Mouse (Mus musculus) ovary, postnatal 10 days (tissue): ENCODE results near the gene Nid2.

ENCODE experiments used
- DNase-seq: peaks from one replicate; pipeline ENCODE4 v3.0.0; 2022; ENCODE audit warnings: low spot score

Gene Nid2

GRCm38 (mm10) chr14:19746232-19746631 is 4.8 kb upstream of the Nid2 start:
- no peak for DNase-seq

- no peak for DNase-seq
Measured at GRCm38 (mm10) chr14:19746731-19747130, 4.3 kb upstream of the Nid2 start.

- DNase-seq, result no peak
Measured at GRCm38 (mm10) chr14:19749743-19750142, 1.3 kb upstream of the Nid2 start.

GRCm38 (mm10) chr14:19750411-19751024 is 547 bp upstream of the Nid2 start:
- DNase-seq, result no peak

GRCm38 (mm10) chr14:19752276-19752675 is 1.2 kb downstream of the Nid2 start:
- DNase-seq, result no peak

- no peak for DNase-seq
Measured at GRCm38 (mm10) chr14:19759277-19760193, 8.5 kb downstream of the Nid2 start.

- DNase-seq, result no peak
Measured at GRCm38 (mm10) chr14:19760721-19761120, 9.7 kb downstream of the Nid2 start.

GRCm38 (mm10) chr14:19762014-19762413 is 10.9 kb downstream of the Nid2 start:
- DNase-seq, result no peak

- no peak for DNase-seq
Measured at GRCm38 (mm10) chr14:19763527-19763926, 12.5 kb downstream of the Nid2 start.

GRCm38 (mm10) chr14:19764331-19764730 is 13.3 kb downstream of the Nid2 start:
- DNase-seq, result no peak

GRCm38 (mm10) chr14:19765539-19766379 is 14.7 kb downstream of the Nid2 start:
- DNase-seq, result no peak

GRCm38 (mm10) chr14:19766380-19766649 is 15.2 kb downstream of the Nid2 start:
- DNase-seq, result no peak

GRCm38 (mm10) chr14:19768648-19769047 is 17.6 kb downstream of the Nid2 start:
- no peak for DNase-seq

GRCm38 (mm10) chr14:19769441-19770200 is 18.6 kb downstream of the Nid2 start:
- DNase-seq, result no peak

- DNase-seq, result no peak
Measured at GRCm38 (mm10) chr14:19771173-19771572, 20.1 kb downstream of the Nid2 start.

- no peak for DNase-seq
Measured at GRCm38 (mm10) chr14:19774036-19774628, 23.1 kb downstream of the Nid2 start.

GRCm38 (mm10) chr14:19775491-19775890 is 24.4 kb downstream of the Nid2 start:
- no peak for DNase-seq

- no peak for DNase-seq
Measured at GRCm38 (mm10) chr14:19776179-19776578, 25.1 kb downstream of the Nid2 start.

- no peak for DNase-seq
Measured at GRCm38 (mm10) chr14:19776890-19777289, 25.8 kb downstream of the Nid2 start.

- no peak for DNase-seq
Measured at GRCm38 (mm10) chr14:19777365-19777764, 26.3 kb downstream of the Nid2 start.

- DNase-seq, result no peak
Measured at GRCm38 (mm10) chr14:19777945-19778344, 26.9 kb downstream of the Nid2 start.
